Comparison of ENCODE assay signal across 8 mouse cellular contexts in the genomic region with DNA sequence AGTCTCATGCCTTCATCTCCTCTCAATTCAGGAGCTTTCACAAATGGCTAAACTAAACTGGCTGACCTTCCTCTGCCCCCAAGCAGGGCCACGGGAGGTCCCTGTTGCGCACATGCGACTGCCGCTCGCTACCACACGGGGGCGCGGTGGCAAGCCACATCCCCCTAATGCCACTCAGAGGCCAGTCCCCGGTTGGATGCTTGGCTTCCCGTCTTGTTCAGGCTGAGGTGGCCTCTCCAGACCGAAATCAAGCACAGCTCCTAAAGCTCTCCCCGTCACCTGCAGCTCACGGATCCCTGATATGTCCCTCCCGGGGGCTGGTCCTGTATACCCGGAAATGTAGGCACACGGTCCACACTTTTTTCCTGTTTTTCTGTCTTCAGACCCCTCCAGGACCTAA. TPM values are rescaled to one million over a fixed set of nuclear protein-coding genes. Genes with fewer than 3 reads are reported as not detected.
DNase-seq lines count a peak whose midpoint lies in the region; ATAC-seq and TF ChIP-seq lines count a peak whose summit lies in the region.

No protein-coding gene starts in this region.

- under 1% methylated on average over 16 of the region's 16 CpGs for WGBS in hindbrain, embryonic 16.5 days

- H3K4me1 ChIP-seq in hindbrain, embryonic 16.5 days (ENCODE audit: control insufficient read depth, insufficient read depth, low read depth, low read length): peaks cover 20% of the 10 kb centered on the region

- peak overlapping the region; percentile 76 for H3K27ac ChIP-seq in gastrocnemius, adult 2 months
- no peak overlapping the region for H3K27ac ChIP-seq in hindbrain, embryonic 16.5 days (ENCODE audit: low read depth, low read length)

- no peaks in the 10 kb centered on the region for H3K9me3 ChIP-seq in hindbrain, embryonic 16.5 days (ENCODE audit: control insufficient read depth, low read length)

- peak overlapping the region; percentile 80 for H3K4me3 ChIP-seq in gastrocnemius, adult 2 months
- peak overlapping the region; percentile 80 for H3K4me3 ChIP-seq in hindbrain, embryonic 16.5 days (ENCODE audit: low read length)

- 0 out of 2 replicates have a peak, but pooled peaks cover 5% of the 10 kb centered on the region for H3K27me3 ChIP-seq in hindbrain, embryonic 16.5 days (replicated peaks; ENCODE audit: control insufficient read depth, insufficient read depth, low read length)

- peak overlapping the region; percentile 99 for H3K4me2 ChIP-seq in hindbrain, embryonic 16.5 days (ENCODE audit: low read length)

- ATAC-seq in hindbrain, embryonic 16.5 days: peak; percentile 19; the same call in 1 of the 2 replicates

- no peak; the same call in 1 of the 2 replicates for TF ChIP-seq CTCF in gastrocnemius, adult 2 months (IDR thresholded peaks at IDR 0.05)

- peak overlapping the region; percentile 12; the same call in 1 of the 2 replicates for H3K9ac ChIP-seq in hindbrain, embryonic 16.5 days (ENCODE audit: low read depth, low read length)

- H3K36me3 ChIP-seq in hindbrain, embryonic 16.5 days (ENCODE audit: control insufficient read depth, insufficient read depth, low read length): no peaks in the 10 kb centered on the region

- intact Hi-C loops in gastrocnemius, adult 2 months (cut with DNase I): loop anchor here (1.0 kb wide), 1 partner anchor 161 kb away; no protein-coding TSS in a partner anchor

- peak; percentile 78 for DNase-seq in R1 (ENCODE audit: low read depth, low spot score)
- peak; percentile 84 to 88 for DNase-seq in cerebellum, postnatal 36 days
- DNase-seq in gastrocnemius, adult 2 months: peak; percentile 91
- peak; percentile 81 to 87 for DNase-seq in layer of hippocampus, postnatal 36 days
- peak; percentile 88 for DNase-seq in lung, postnatal 25 days (ENCODE audit: low spot score)
- peak; percentile 92 for DNase-seq in retina, embryonic 14.5 days (ENCODE audit: low spot score)
- DNase-seq in thymus, postnatal 36 days: peak; percentile 75

RNA-seq across cellular contexts. Expression of a gene that starts 1.1 kb away (rescaled TPM):
- under 1 TPM; 0.10 to 0.25 TPM for total RNA-seq in gastrocnemius, adult 2 months (2021)
- 38.3 and 40.1 TPM in 2 replicates for polyA plus RNA-seq in hindbrain, embryonic 16.5 days (2015; fragmentation: Nextera tagmentation; extraction: Ambion mirVana)
- 100 to 1,000 TPM; 168 to 174 TPM for total RNA-seq in layer of hippocampus, postnatal 36 days (2021)

RNA-seq across cellular contexts. Expression of a gene that starts 27.0 kb away (rescaled TPM):
- 1 to 10 TPM in 1 of 2 experiments, under 1 TPM in 1; 0.66 to 1.1 TPM for total RNA-seq in gastrocnemius, adult 2 months (2021)
- 2.6 and 2.9 TPM in 2 replicates for polyA plus RNA-seq in hindbrain, embryonic 16.5 days (2015; fragmentation: Nextera tagmentation; extraction: Ambion mirVana)
- 1 to 10 TPM; 4.5 to 5.7 TPM for total RNA-seq in layer of hippocampus, postnatal 36 days (2021)

RNA-seq across cellular contexts. Expression of a gene that starts 37.7 kb away (rescaled TPM):
- 100 to 1,000 TPM in 1 of 2 experiments, 10 to 100 TPM in 1; 93.4 to 111 TPM for total RNA-seq in gastrocnemius, adult 2 months (2021)
- polyA plus RNA-seq in hindbrain, embryonic 16.5 days (2015; fragmentation: Nextera tagmentation; extraction: Ambion mirVana): 59.3 and 62.3 TPM in 2 replicates
- total RNA-seq in layer of hippocampus, postnatal 36 days (2021): 10 to 100 TPM; 46.9 to 58.5 TPM

RNA-seq across cellular contexts. Expression of a gene that starts 57.8 kb away (rescaled TPM):
- total RNA-seq in gastrocnemius, adult 2 months (2021): 10 to 100 TPM; 30.1 to 33.4 TPM
- 7.5 and 10.2 TPM in 2 replicates for polyA plus RNA-seq in hindbrain, embryonic 16.5 days (2015; fragmentation: Nextera tagmentation; extraction: Ambion mirVana)
- 10 to 100 TPM; 68.1 to 70.0 TPM for total RNA-seq in layer of hippocampus, postnatal 36 days (2021)

Comparison
In these comparisons a context has a peak if more than half of its experiments do, and no peak if none do; other contexts are left out.
1. RNA of a gene that starts 1.1 kb away (total RNA-seq): 168 to 174 TPM in layer of hippocampus, postnatal 36 days; 0.10 to 0.25 TPM in gastrocnemius, adult 2 months; every median in the first group is over 100 times any median in the second.
2. Peak in every context shown above with its lines, with median percentiles within 50 percentile points of each other: DNase-seq.